Mouse (Mus musculus) intestine, embryonic 16.5 days (tissue): ENCODE measurements around the gene Grin2d. TPM values are rescaled to one million over a fixed set of nuclear protein-coding genes. Genes with fewer than 3 reads are reported as not detected.

Experiments
- ATAC-seq: fragments of 200-750 bp; cut with Nextera tagmentation; 2 replicates; pipeline ENCODE4 v1.8.0; 2017; ENCODE audit warnings: moderate TSS enrichment, moderate library complexity
- H3K27ac ChIP-seq: fragments of 300-500 bp; sonication (generic); 2 replicates; pipeline ENCODE4 v1.5.1; 2014; ENCODE audit warnings: mild to moderate bottlenecking, low read length
- H3K27me3 ChIP-seq: fragments of 300-500 bp; sonication (generic); replicated peaks from 2 replicates; pipeline ENCODE4 v1.6.1; 2014; ENCODE audit warnings: low read length, control low read depth, mixed read lengths; ENCODE audit not compliant: control insufficient read depth, insufficient read depth
- H3K36me3 ChIP-seq: fragments of 300-500 bp; sonication (generic); 2 replicates; pipeline ENCODE4 v1.6.1; 2014; ENCODE audit warnings: low read length, control low read depth; ENCODE audit not compliant: control insufficient read depth, insufficient read depth
- H3K4me1 ChIP-seq: fragments of 300-500 bp; sonication (generic); 2 replicates; pipeline ENCODE4 v1.6.1; 2014; ENCODE audit warnings: low read length, control low read depth, mixed read lengths; ENCODE audit not compliant: control insufficient read depth, insufficient read depth
- H3K4me2 ChIP-seq: fragments of 300-500 bp; sonication (generic); 2 replicates; pipeline ENCODE4 v1.6.1; 2014; ENCODE audit warnings: low read depth, low read length, control low read depth
- H3K4me3 ChIP-seq: fragments of 300-500 bp; sonication (generic); 2 replicates; pipeline ENCODE4 v1.5.1; 2014; ENCODE audit warnings: mild to moderate bottlenecking, low read length
- H3K9ac ChIP-seq: fragments of 300-500 bp; sonication (generic); 2 replicates; pipeline ENCODE4 v1.6.1; 2014; ENCODE audit warnings: low read depth, low read length
- H3K9me3 ChIP-seq: fragments of 300-500 bp; sonication (generic); 2 replicates; pipeline ENCODE4 v1.6.1; 2016; ENCODE audit warnings: low read length, control low read depth; ENCODE audit not compliant: control insufficient read depth
- WGBS: fragments of 180-500 bp; shearing (Covaris S2); extraction: QIAGEN DNeasy Blood & Tissue Kit; methylation state at CpG from one replicate; pipeline ENCODE4 v1.1.7; 2014; 5-methylcytosine and 5-hydroxymethylcytosine counted together
- polyA plus RNA-seq: library from polyadenylated mRNA; unstranded; fragments of >200 nt; fragmentation: Nextera tagmentation; extraction: Ambion mirVana; gene quantifications from 2 replicates; pipeline ENCODE4 v1.2.1, GENCODE M21; 2015

The Grin2d gene
- polyA plus RNA-seq, 1 experiment from 2014 or later, result 0.31 TPM

GRCm38 (mm10) chr7:45819843-45820242 is 58.3 kb downstream of the Grin2d start:
- ATAC-seq, result peak; percentile 27; the same call in 1 of the 2 replicates
- Histone ChIP-seq H3K4me1 (peaks cover 5% of the 10 kb centered on the region), H3K4me2 (peak overlapping the region; percentile 32), H3K9me3 (no peaks in the 10 kb centered on the region), H3K36me3 (peaks cover 6% of the 10 kb centered on the region), H3K27ac (no peak overlapping the region), H3K4me3 (no peak overlapping the region), H3K27me3 (no peaks in the 10 kb centered on the region), H3K9ac (0 out of 2 replicates have a peak overlapping the region, but pooled peaks have one; percentile 24)
- 11% methylated on average over 25 of the region's 25 CpGs for whole genome bisulfite sequencing

- Histone ChIP-seq H3K27ac (no peak overlapping the region), H3K9ac (no peak overlapping the region), H3K9me3 (no peaks in the 10 kb centered on the region), H3K4me3 (no peak overlapping the region), H3K27me3 (no peaks in the 10 kb centered on the region), H3K36me3 (peaks cover 13% of the 10 kb centered on the region; the same call in 1 of the 2 replicates), H3K4me1 (peaks cover 22% of the 10 kb centered on the region), H3K4me2 (no peak overlapping the region)
- WGBS, result 54% methylated on average over 2 of the region's 2 CpGs
- ATAC-seq, result no peak
Measured at GRCm38 (mm10) chr7:45815984-45816351, 62.2 kb downstream of the Grin2d start.

GRCm38 (mm10) chr7:45815323-45815983 is 62.7 kb downstream of the Grin2d start:
- H3K4me1 ChIP-seq, result peaks cover 22% of the 10 kb centered on the region
- no peak for ATAC-seq
- peaks cover 14% of the 10 kb centered on the region; the same call in 1 of the 2 replicates for H3K36me3 ChIP-seq
- WGBS, result 64% methylated on average over 10 of the region's 10 CpGs
- H3K27me3 ChIP-seq, result no peaks in the 10 kb centered on the region
- H3K9me3 ChIP-seq, result no peaks in the 10 kb centered on the region
- H3K9ac ChIP-seq, result no peak overlapping the region
- H3K4me3 ChIP-seq, result no peak overlapping the region
- H3K4me2 ChIP-seq, result no peak overlapping the region
- no peak overlapping the region for H3K27ac ChIP-seq

GRCm38 (mm10) chr7:45814841-45815240 is 63.3 kb downstream of the Grin2d start:
- no peak overlapping the region for H3K27ac ChIP-seq
- H3K36me3 ChIP-seq, result peaks cover 16% of the 10 kb centered on the region; the same call in 1 of the 2 replicates
- peak overlapping the region; percentile 37 for H3K4me3 ChIP-seq
- 4% methylated on average over 5 of the region's 5 CpGs for WGBS
- H3K27me3 ChIP-seq, result no peaks in the 10 kb centered on the region
- H3K9me3 ChIP-seq, result no peaks in the 10 kb centered on the region
- peak overlapping the region; percentile 54 for H3K4me2 ChIP-seq
- peaks cover 22% of the 10 kb centered on the region for H3K4me1 ChIP-seq
- no peak for ATAC-seq
- H3K9ac ChIP-seq, result no peak overlapping the region

- peak within 1 kb of the TSS; percentile 100 for H3K27ac ChIP-seq
- WGBS, result under 1% methylated on average over 79 of the region's 92 CpGs
- ATAC-seq, result peak; percentile 99
- peak within 1 kb of the TSS; percentile 100 for H3K4me3 ChIP-seq
- H3K27me3 ChIP-seq, result no peaks in the 10 kb centered on the region
- H3K36me3 ChIP-seq, result peaks cover 23% of the 10 kb centered on the region
- peak within 1 kb of the TSS; percentile 85 for H3K4me2 ChIP-seq
- peak within 1 kb of the TSS; percentile 99 for H3K9ac ChIP-seq
- H3K9me3 ChIP-seq, result no peaks in the 10 kb centered on the region
- peaks cover 22% of the 10 kb centered on the region for H3K4me1 ChIP-seq
Measured at GRCm38 (mm10) chr7:45813787-45814779, 64.1 kb downstream of the Grin2d start, which contains the start of gene Cyth2. Gene Cyth2, minus strand, starts transcription at chr7:45814581.

- Histone ChIP-seq H3K27me3 (no peaks in the 10 kb centered on the region), H3K4me3 (peak overlapping the region; percentile 100), H3K36me3 (peaks cover 28% of the 10 kb centered on the region), H3K9ac (peak overlapping the region; percentile 99), H3K4me1 (peaks cover 22% of the 10 kb centered on the region), H3K9me3 (no peaks in the 10 kb centered on the region), H3K4me2 (peak overlapping the region; percentile 85), H3K27ac (no peak overlapping the region)
- ATAC-seq, result no peak
- WGBS, result 83% methylated on average over 8 of the region's 8 CpGs
Measured at GRCm38 (mm10) chr7:45812921-45813320, 65.3 kb downstream of the Grin2d start.

GRCm38 (mm10) chr7:45809276-45810075 is 68.7 kb downstream of the Grin2d start:
- no peaks in the 10 kb centered on the region for H3K27me3 ChIP-seq
- no peaks in the 10 kb centered on the region for H3K9me3 ChIP-seq
- no peak overlapping the region for H3K9ac ChIP-seq
- peaks cover 36% of the 10 kb centered on the region for H3K36me3 ChIP-seq
- peaks cover 15% of the 10 kb centered on the region for H3K4me1 ChIP-seq
- no peak overlapping the region for H3K4me3 ChIP-seq
- 82% methylated on average over 14 of the region's 14 CpGs for WGBS
- H3K27ac ChIP-seq, result no peak overlapping the region
- ATAC-seq, result no peak
- H3K4me2 ChIP-seq, result no peak overlapping the region

- 42% methylated on average over 10 of the region's 11 CpGs for WGBS
- peaks cover 15% of the 10 kb centered on the region for H3K4me1 ChIP-seq
- no peaks in the 10 kb centered on the region for H3K27me3 ChIP-seq
- no peak overlapping the region for H3K4me3 ChIP-seq
- no peaks in the 10 kb centered on the region for H3K9me3 ChIP-seq
- no peak overlapping the region for H3K27ac ChIP-seq
- H3K4me2 ChIP-seq, result no peak overlapping the region
- peaks cover 36% of the 10 kb centered on the region for H3K36me3 ChIP-seq
- H3K9ac ChIP-seq, result no peak overlapping the region
- ATAC-seq, result no peak
Measured at GRCm38 (mm10) chr7:45808471-45808870, 69.7 kb downstream of the Grin2d start.
